10 mouse cellular contexts compared by ENCODE assay signal in the genomic region with DNA sequence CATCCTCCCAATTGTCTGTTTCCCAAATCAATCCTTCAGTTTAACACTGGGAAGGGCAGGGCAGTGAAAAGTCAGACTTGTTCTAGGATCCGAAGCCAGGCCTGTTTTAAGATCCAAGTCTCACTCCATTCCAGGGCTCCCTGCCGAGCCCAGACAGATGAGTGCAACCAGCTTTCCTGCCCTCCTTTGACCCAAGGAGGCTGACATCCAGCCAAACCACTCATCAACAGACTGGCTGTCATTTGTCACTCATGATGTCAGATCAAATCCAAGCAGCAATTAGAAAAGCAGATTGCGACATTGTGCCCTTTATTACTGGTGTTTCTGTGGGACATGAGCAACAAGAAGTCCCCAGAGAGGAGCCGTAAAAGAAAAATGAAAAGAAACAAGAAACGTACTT.
DNase-seq lines count a peak whose midpoint lies in the region.
"Had no signal": no experiment of that assay in that cellular context is flagged by ENCODE, and none has a peak within 500 bp of the region (broad histone marks: within the 10 kb centered on the region; RNA-seq: fewer than 3 reads in every experiment).

No protein-coding gene starts in this region.

- no peaks in the 10 kb centered on the region for H3K27me3 ChIP-seq in forebrain, embryonic 10.5 days (ENCODE audit: poor library complexity, severe bottlenecking)
- no peaks in the 10 kb centered on the region for H3K27me3 ChIP-seq in midbrain, embryonic 10.5 days (ENCODE audit: low read depth, poor library complexity, severe bottlenecking)
- H3K27me3 ChIP-seq: embryonic facial prominence, embryonic 12.5 days; neural tube, embryonic 13.5 days had no signal

- peaks cover 8% of the 10 kb centered on the region; the same call in 1 of the 2 replicates for H3K4me1 ChIP-seq in brown adipose tissue, adult 24 weeks (ENCODE audit: control insufficient read depth, insufficient read depth, insufficient read length, low read length)
- H3K4me1 ChIP-seq in forebrain, embryonic 10.5 days = no peaks in the 10 kb centered on the region
- H3K4me1 ChIP-seq in midbrain, embryonic 10.5 days = no peaks in the 10 kb centered on the region
- H3K4me1 ChIP-seq: embryonic facial prominence, embryonic 12.5 days had no signal

- H3K9me3 ChIP-seq in forebrain, embryonic 10.5 days = no peaks in the 10 kb centered on the region
- H3K9me3 ChIP-seq in midbrain, embryonic 10.5 days (replicated peaks) = no peaks in the 10 kb centered on the region
- H3K9me3 ChIP-seq: embryonic facial prominence, embryonic 12.5 days; neural tube, embryonic 13.5 days had no signal

- peak overlapping the region; percentile 86 for H3K27ac ChIP-seq in brown adipose tissue, adult 24 weeks (replicated peaks; ENCODE audit: low read depth, low read length)
- no peak overlapping the region for H3K27ac ChIP-seq in forebrain, embryonic 10.5 days
- H3K27ac ChIP-seq in midbrain, embryonic 10.5 days (replicated peaks) = no peak overlapping the region
- H3K27ac ChIP-seq: embryonic facial prominence, embryonic 12.5 days; neural tube, embryonic 13.5 days had no signal

- WGBS in forebrain, embryonic 10.5 days = 84% methylated on average over 5 of the region's 5 CpGs
- 88% methylated on average over 5 of the region's 5 CpGs for WGBS in midbrain, embryonic 10.5 days

- intact Hi-C loops in heart, postnatal 36 days (cut with DNase I) = no loop called here

- no peak overlapping the region for H3K4me3 ChIP-seq in brown adipose tissue, adult 24 weeks (ENCODE audit: insufficient read depth, low read depth, low read length)
- H3K4me3 ChIP-seq in forebrain, embryonic 10.5 days = no peak overlapping the region
- no peak overlapping the region for H3K4me3 ChIP-seq in midbrain, embryonic 10.5 days
- H3K4me3 ChIP-seq: embryonic facial prominence, embryonic 12.5 days; neural tube, embryonic 13.5 days had no signal

- no peaks in the 10 kb centered on the region for H3K36me3 ChIP-seq in forebrain, embryonic 10.5 days (replicated peaks)
- no peaks in the 10 kb centered on the region for H3K36me3 ChIP-seq in midbrain, embryonic 10.5 days
- H3K36me3 ChIP-seq: embryonic facial prominence, embryonic 12.5 days; neural tube, embryonic 13.5 days had no signal

- peak; percentile 3 for DNase-seq in kidney, adult 18-20 months
- DNase-seq in kidney, adult 8-10 months = no peak
- peak; percentile 69 to 74 for DNase-seq in heart, postnatal 36 days
- peak; percentile 59 for DNase-seq in lung, postnatal 25 days (ENCODE audit: low spot score)
- DNase-seq in forebrain, embryonic 10.5 days (ENCODE audit: extremely low spot score, low spot score) = no peak
- no peak for DNase-seq in left cerebral cortex, adult 9 months (ENCODE audit: low spot score in 2 of 2)
- DNase-seq in midbrain, embryonic 10.5 days (ENCODE audit: low spot score) = no peak

Comparison
In these comparisons a context has a peak if more than half of its experiments do, and no peak if none do; other contexts are left out.
1. DNase-seq: peak in kidney, adult 18-20 months (single experiment), heart, postnatal 36 days (2 of 2) and lung, postnatal 25 days (single experiment); none in kidney, adult 8-10 months (0 of 2), forebrain, embryonic 10.5 days (single experiment), left cerebral cortex, adult 9 months (0 of 2) and midbrain, embryonic 10.5 days (single experiment).